Mouse (Mus musculus): ENCODE data around the gene Enc1.

DNA sequence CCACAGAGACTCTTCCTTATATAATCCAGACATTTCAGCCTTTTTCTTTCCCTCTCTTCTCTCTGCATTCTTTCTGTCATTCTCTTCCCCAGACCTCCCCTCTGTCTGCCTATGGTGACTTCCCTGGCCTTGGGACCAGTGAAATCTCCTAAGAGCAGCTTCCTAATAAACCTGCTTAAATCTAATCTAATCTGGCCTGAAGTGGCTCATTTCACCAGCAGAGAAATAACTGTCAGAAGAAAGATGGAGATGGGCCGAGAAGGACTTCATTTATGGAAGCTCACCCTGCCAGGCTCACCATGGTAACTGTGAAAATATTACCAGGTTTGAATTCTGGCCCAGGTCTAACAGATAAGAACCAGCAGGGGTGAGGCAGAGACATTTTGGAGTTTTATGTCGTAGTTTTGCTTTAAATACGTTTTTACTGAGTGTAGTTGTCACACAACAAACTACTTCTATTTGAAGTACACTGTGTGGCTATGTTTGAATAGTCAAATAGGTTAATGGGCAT, 32.4 kb upstream of the Enc1 start:
- TF ChIP-seq CTCF (IDR thresholded peaks at IDR 0.05; ENCODE audit: control insufficient read depth, insufficient read depth, insufficient replicate concordance, low read depth, low read length) (no peak), POLR2A (IDR thresholded peaks at IDR 0.05; ENCODE audit: control insufficient read depth, low read depth, low read length) (no peak)

All from testis, adult 2 months (tissue).